Mouse (Mus musculus): ENCODE results near the gene Tspan18.

- TF ChIP-seq CTCF (IDR thresholded peaks at IDR 0.05; ENCODE audit: insufficient read depth, low read length), result no peak
- no peak for TF ChIP-seq POLR2A (IDR thresholded peaks at IDR 0.05; ENCODE audit: borderline replicate concordance, extremely low read depth, low read depth, low read length)
These were observed 81.9 kb downstream of the Tspan18 start for GRCm38 (mm10) chr2:93252356-93252755.

All from lung, adult 2 months (tissue).